Mouse (Mus musculus): Measurements from ENCODE around the gene Sf3a3. TPM values are rescaled to one million over a fixed set of nuclear protein-coding genes. Genes with fewer than 3 reads are reported as not detected.

Sf3a3 gene
- polyA plus RNA-seq, 1 experiment from 2014 or later = 133 TPM

DNA sequence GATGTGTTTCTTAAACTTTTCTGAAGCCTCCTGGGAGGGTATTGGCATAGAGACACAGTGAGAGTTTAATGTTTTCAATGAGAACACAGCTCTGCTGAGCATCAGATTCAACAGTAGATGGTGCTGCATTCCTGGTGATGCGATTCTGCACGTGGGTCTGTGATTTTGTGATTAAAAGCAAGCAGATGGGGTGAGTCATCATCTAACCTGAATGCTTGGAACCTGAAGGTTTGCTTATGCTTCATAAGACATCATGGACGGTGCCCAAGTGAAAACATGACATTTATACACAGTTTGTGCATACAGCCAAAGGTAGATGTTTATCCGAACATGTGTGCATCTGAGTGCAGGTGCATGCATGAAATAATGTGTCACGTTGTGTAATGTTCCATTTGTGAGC is 56.0 kb downstream of the Sf3a3 start:
- H3K4me1 ChIP-seq = peaks cover 8% of the 10 kb centered on the region
- no peaks in the 10 kb centered on the region for H3K9me3 ChIP-seq
- WGBS = 63% methylated on average over 5 of the region's 5 CpGs
- H3K4me3 ChIP-seq (replicated peaks) = no peak overlapping the region
- no peak for ATAC-seq (ENCODE audit: insufficient read depth, low FRiP score, low read depth)
- H3K36me3 ChIP-seq = no peaks in the 10 kb centered on the region
- H3K27me3 ChIP-seq (replicated peaks) = no peaks in the 10 kb centered on the region
- no peak overlapping the region for H3K4me2 ChIP-seq
- H3K27ac ChIP-seq = no peak overlapping the region
- H3K9ac ChIP-seq = no peak overlapping the region

DNA sequence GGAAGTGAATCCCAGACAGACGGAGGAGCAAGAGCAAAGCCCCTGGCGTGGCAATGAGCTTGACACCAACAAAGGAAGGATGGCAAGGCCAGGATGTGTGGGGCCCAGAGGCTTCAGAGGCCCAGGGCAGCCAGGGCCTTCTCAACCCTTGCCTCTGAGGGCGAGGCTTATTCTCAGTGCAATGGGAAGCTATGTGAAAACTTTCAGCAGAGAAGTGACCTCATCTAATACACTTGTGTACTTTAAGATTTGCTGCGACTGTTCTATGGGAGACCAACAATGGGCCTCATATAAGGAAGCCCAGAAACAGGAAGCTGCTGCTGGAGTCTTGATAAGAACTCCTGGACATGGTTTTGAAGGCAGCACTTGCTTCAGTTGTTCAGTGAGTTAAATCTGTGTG is 57.5 kb downstream of the Sf3a3 start:
- WGBS = 42% methylated on average over 4 of the region's 4 CpGs
- Histone ChIP-seq H3K36me3 (no peaks in the 10 kb centered on the region), H3K4me2 (no peak overlapping the region), H3K27ac (peak overlapping the region; percentile 85), H3K4me1 (peaks cover 4% of the 10 kb centered on the region; the same call in 1 of the 2 replicates), H3K9me3 (no peaks in the 10 kb centered on the region), H3K9ac (no peak overlapping the region), H3K27me3 (replicated peaks) (no peaks in the 10 kb centered on the region), H3K4me3 (replicated peaks) (no peak overlapping the region)
- ATAC-seq (ENCODE audit: insufficient read depth, low FRiP score, low read depth) = peak; percentile 75

DNA sequence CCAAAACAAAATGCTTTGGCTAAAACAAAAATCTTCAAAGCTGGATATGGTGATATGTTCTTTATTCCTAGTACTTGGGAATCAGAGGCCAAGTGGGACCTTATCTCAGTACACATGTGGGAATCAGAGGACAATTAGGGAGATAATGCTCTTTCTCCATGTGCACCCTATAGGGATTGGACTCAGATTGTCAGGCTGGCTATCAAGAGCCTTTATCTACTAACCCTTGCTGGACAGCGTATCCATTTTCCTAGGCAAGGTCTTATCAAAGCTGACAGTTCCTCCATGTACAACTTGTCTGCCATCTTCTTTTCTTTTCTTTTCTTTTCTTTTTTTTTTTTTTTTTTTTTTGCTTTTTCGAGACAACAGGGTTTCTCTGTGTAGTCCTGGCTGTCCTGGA is 58.9 kb downstream of the Sf3a3 start:
- Histone ChIP-seq H3K4me3 (replicated peaks) (no peak overlapping the region), H3K9me3 (no peaks in the 10 kb centered on the region), H3K36me3 (0 out of 2 replicates have a peak, but pooled peaks cover 1% of the 10 kb centered on the region), H3K27me3 (replicated peaks) (no peaks in the 10 kb centered on the region), H3K27ac (no peak overlapping the region), H3K4me2 (no peak overlapping the region), H3K4me1 (peaks cover 4% of the 10 kb centered on the region; the same call in 1 of the 2 replicates), H3K9ac (no peak overlapping the region)
- WGBS = 84% methylated on average over 2 of the region's 2 CpGs
- ATAC-seq (ENCODE audit: insufficient read depth, low FRiP score, low read depth) = no peak

DNA sequence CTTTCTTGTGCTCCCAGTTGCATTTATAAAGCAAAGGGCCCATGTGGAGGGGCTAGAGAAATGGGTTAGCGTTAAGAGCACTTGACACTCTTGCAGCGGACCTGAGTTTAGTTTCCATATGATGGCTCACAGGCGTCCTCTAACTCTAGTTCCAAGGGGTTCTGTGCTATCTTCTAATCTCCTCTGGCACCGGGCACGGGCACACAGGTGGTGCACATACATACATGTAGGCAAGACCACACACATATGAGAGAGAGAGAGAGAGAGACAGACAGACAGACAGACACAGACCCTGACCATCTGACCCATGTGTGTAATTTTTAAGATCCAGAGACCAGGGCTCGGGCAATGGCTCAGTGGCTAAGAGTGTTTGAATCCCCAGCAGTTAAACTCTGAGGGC is 59.4 kb downstream of the Sf3a3 start:
- no peak overlapping the region for H3K27ac ChIP-seq

DNA sequence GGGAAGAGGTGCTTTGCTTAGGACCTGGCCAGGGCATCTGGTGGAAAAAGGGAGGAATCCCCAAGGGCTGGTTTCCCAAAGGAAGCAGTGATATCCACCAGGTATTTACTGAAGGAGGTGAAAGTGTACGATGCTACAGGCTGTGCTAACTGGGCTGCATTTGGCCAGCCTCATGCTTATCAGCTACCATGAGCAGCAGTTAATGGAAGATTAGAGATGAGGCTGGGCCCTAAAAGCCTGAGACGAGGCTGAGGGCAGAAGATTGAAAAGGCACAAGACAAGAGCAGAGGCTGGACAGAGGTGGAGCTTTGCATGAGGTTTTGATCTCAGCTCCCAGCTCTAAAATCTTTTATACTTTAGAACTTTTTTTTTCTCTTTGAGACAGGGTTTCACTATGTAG is 59.9 kb downstream of the Sf3a3 start:
- Histone ChIP-seq H3K4me1 (peaks cover 4% of the 10 kb centered on the region; the same call in 1 of the 2 replicates), H3K4me3 (replicated peaks) (no peak overlapping the region), H3K9ac (no peak overlapping the region), H3K4me2 (no peak overlapping the region), H3K9me3 (no peaks in the 10 kb centered on the region), H3K36me3 (peaks cover 8% of the 10 kb centered on the region; the same call in 1 of the 2 replicates), H3K27me3 (replicated peaks) (no peaks in the 10 kb centered on the region), H3K27ac (no peak overlapping the region)
- peak; percentile 77; the same call in 1 of the 2 replicates for ATAC-seq (ENCODE audit: insufficient read depth, low FRiP score, low read depth)
- 53% methylated on average over 2 of the region's 2 CpGs for WGBS

More for the DNA sequence above, 59.4 kb downstream of the Sf3a3 start:
- H3K4me1 ChIP-seq = peaks cover 4% of the 10 kb centered on the region; the same call in 1 of the 2 replicates
- H3K9ac ChIP-seq = no peak overlapping the region
- H3K4me2 ChIP-seq = no peak overlapping the region
- no peaks in the 10 kb centered on the region for H3K9me3 ChIP-seq
- no peak overlapping the region for H3K4me3 ChIP-seq (replicated peaks)
- no peak for ATAC-seq (ENCODE audit: insufficient read depth, low FRiP score, low read depth)
- H3K27me3 ChIP-seq (replicated peaks) = no peaks in the 10 kb centered on the region
- WGBS = 78% methylated on average over 6 of the region's 6 CpGs
- H3K36me3 ChIP-seq = peaks cover 7% of the 10 kb centered on the region; the same call in 1 of the 2 replicates

DNA sequence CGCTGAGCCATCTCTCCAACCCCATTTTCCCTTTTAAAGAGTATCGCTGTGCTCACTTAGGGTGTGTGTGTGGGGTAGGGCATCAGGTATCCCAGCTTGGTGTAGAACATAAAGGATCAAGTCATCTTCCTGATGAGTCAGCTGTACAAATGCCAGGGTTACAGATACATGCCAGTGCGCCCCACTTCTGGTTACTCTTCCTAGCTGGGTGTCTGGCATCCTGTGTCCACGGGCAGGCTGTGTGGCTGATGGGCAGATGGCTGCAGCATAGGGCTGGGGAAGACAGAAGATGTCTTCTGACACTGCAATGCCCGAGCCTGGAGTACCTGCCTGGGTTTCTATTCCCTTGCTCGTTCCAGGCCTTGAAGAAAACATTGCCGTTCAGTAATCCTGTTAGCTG is 66.8 kb downstream of the Sf3a3 start:
- Histone ChIP-seq H3K4me2 (no peak overlapping the region), H3K9me3 (no peaks in the 10 kb centered on the region), H3K27me3 (replicated peaks) (no peaks in the 10 kb centered on the region), H3K36me3 (peaks cover 42% of the 10 kb centered on the region), H3K27ac (no peak overlapping the region), H3K9ac (no peak overlapping the region), H3K4me1 (no peaks in the 10 kb centered on the region), H3K4me3 (replicated peaks) (no peak overlapping the region)
- WGBS = 91% methylated on average over 7 of the region's 7 CpGs
- ATAC-seq (ENCODE audit: insufficient read depth, low FRiP score, low read depth) = no peak

MicroRNA genes within 50 kb of the gene (microRNA counts, 519-probe panel; counts per million panel counts)
- microRNA mmu-miR-697 (not detected), microRNA mmu-miR-698 (not detected)

Small RNA genes within 50 kb of the gene (microRNA-seq; reads per million reads assigned to microRNA genes)
- gene Gm24721 = not detected
- gene Mir697 = not detected
- not detected for gene Mir698

Other genes starting within 250 kb of the Sf3a3 start
- not detected in 2 replicates for gene 3100002H09Rik, start 104.0 kb upstream of the Sf3a3 start, polyA plus RNA-seq (2015; fragmentation: Nextera tagmentation; extraction: Ambion mirVana)
- 0.14 TPM in 2 replicates for gene Pou3f1, start 58.0 kb upstream of the Sf3a3 start, polyA plus RNA-seq (2015; fragmentation: Nextera tagmentation; extraction: Ambion mirVana)
- 79.4 and 82.1 TPM in 2 replicates for gene Utp11, start 21.2 kb upstream of the Sf3a3 start, polyA plus RNA-seq (2015; fragmentation: Nextera tagmentation; extraction: Ambion mirVana)
- gene Fhl3, start 14.1 kb upstream of the Sf3a3 start, polyA plus RNA-seq (2015; fragmentation: Nextera tagmentation; extraction: Ambion mirVana) = 12.3 and 14.2 TPM in 2 replicates
- 27.1 and 31.6 TPM in 2 replicates for gene Inpp5b, start 27.1 kb downstream of the Sf3a3 start, polyA plus RNA-seq (2015; fragmentation: Nextera tagmentation; extraction: Ambion mirVana)
- 11.7 and 13.2 TPM in 2 replicates for gene Mtf1, start 87.3 kb downstream of the Sf3a3 start, polyA plus RNA-seq (2015; fragmentation: Nextera tagmentation; extraction: Ambion mirVana)
- 34.2 and 36.1 TPM in 2 replicates for gene Yrdc, start 135.9 kb downstream of the Sf3a3 start, polyA plus RNA-seq (2015; fragmentation: Nextera tagmentation; extraction: Ambion mirVana)
- 60.5 and 63.3 TPM in 2 replicates for gene 1110065P20Rik, start 136.4 kb downstream of the Sf3a3 start, polyA plus RNA-seq (2015; fragmentation: Nextera tagmentation; extraction: Ambion mirVana)
- gene Maneal, start 147.4 kb downstream of the Sf3a3 start, polyA plus RNA-seq (2015; fragmentation: Nextera tagmentation; extraction: Ambion mirVana) = 0.55 and 0.68 TPM in 2 replicates
- 0.14 and 0.30 TPM in 2 replicates for gene Epha10, start 166.1 kb downstream of the Sf3a3 start, polyA plus RNA-seq (2015; fragmentation: Nextera tagmentation; extraction: Ambion mirVana)
- gene 9930104L06Rik, start 222.3 kb downstream of the Sf3a3 start, polyA plus RNA-seq (2015; fragmentation: Nextera tagmentation; extraction: Ambion mirVana) = 11.3 and 13.8 TPM in 2 replicates
- 118 and 128 TPM in 2 replicates for gene Cdca8, start 224.5 kb downstream of the Sf3a3 start, polyA plus RNA-seq (2015; fragmentation: Nextera tagmentation; extraction: Ambion mirVana)